Mouse (Mus musculus) neural tube, embryonic 15.5 days (tissue): Measurements from ENCODE around the gene Pomgnt1. TPM values are rescaled to one million over a fixed set of nuclear protein-coding genes. Genes with fewer than 3 reads are reported as not detected.

ENCODE experiments used
- ATAC-seq: fragments of 200-750 bp; cut with Nextera tagmentation; 2 replicates; pipeline ENCODE4 v1.8.0; 2017; ENCODE audit warnings: mild to moderate bottlenecking, moderate TSS enrichment, moderate library complexity; ENCODE audit not compliant: low FRiP score
- H3K27ac ChIP-seq: fragments of 300-500 bp; sonication (generic); replicated peaks from 2 replicates; pipeline ENCODE4 v1.5.1; 2015; ENCODE audit warnings: mild to moderate bottlenecking, inconsistent platforms
- H3K27me3 ChIP-seq: fragments of 300-500 bp; sonication (generic); replicated peaks from 2 replicates; pipeline ENCODE4 v1.6.1; 2015; ENCODE audit warnings: inconsistent platforms
- H3K36me3 ChIP-seq: fragments of 300-500 bp; sonication (generic); 2 replicates; pipeline ENCODE4 v1.6.1; 2015; ENCODE audit warnings: inconsistent platforms
- H3K4me1 ChIP-seq: fragments of 300-500 bp; sonication (generic); 2 replicates; pipeline ENCODE4 v1.6.1; 2015; ENCODE audit warnings: inconsistent platforms
- H3K4me2 ChIP-seq: fragments of 300-500 bp; sonication (generic); 2 replicates; pipeline ENCODE4 v1.6.1; 2015; ENCODE audit warnings: inconsistent platforms, mild to moderate bottlenecking, moderate library complexity
- H3K4me3 ChIP-seq: fragments of 300-500 bp; sonication (generic); replicated peaks from 2 replicates; pipeline ENCODE4 v1.5.1; 2015; ENCODE audit warnings: mild to moderate bottlenecking, inconsistent platforms
- H3K9ac ChIP-seq: fragments of 300-500 bp; sonication (generic); replicated peaks from 2 replicates; pipeline ENCODE4 v1.6.1; 2015; ENCODE audit warnings: mild to moderate bottlenecking, inconsistent platforms
- H3K9me3 ChIP-seq: fragments of 300-500 bp; sonication (generic); replicated peaks from 2 replicates; pipeline ENCODE4 v1.6.1; 2016; ENCODE audit warnings: inconsistent platforms
- WGBS: fragments of 180-500 bp; shearing (Covaris S2); methylation state at CpG from one replicate; pipeline ENCODE4 v1.1.7; 2015; ENCODE audit warnings: mixed read lengths; 5-methylcytosine and 5-hydroxymethylcytosine counted together
- polyA plus RNA-seq: library from polyadenylated mRNA; unstranded; fragments of >200 nt; fragmentation: Nextera tagmentation; extraction: Ambion mirVana; gene quantifications from 2 replicates; pipeline ENCODE4 v1.2.1, GENCODE M21; 2015

Pomgnt1 gene
- polyA plus RNA-seq, 1 experiment from 2014 or later: 66.9 TPM

DNA sequence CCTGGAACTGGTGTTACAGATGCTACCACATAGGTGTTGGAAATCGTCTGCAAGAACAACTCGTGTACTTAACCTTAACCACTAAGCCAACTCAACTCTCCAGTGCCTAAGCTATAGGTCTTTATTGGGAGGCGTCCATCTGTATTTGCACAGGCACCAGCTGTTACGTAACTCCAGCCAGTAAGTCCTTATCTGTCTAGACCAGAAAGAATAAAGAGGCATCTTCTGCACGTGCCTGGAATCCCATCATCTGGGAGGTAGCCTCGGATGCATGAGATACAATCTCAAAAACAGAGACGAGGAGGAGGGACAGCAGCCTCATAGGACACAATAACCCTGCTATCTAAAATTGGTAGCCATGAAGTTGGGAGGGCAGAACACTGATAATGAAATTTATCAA, 22.7 kb upstream of the Pomgnt1 start:
- no peak for ATAC-seq
- no peak overlapping the region for H3K9ac ChIP-seq
- WGBS: 89% methylated on average over 7 of the region's 7 CpGs
- no peaks in the 10 kb centered on the region for H3K9me3 ChIP-seq
- no peak overlapping the region for H3K4me2 ChIP-seq
- H3K4me3 ChIP-seq: no peak overlapping the region
- peaks cover 48% of the 10 kb centered on the region for H3K36me3 ChIP-seq
- no peaks in the 10 kb centered on the region for H3K27me3 ChIP-seq
- no peak overlapping the region for H3K27ac ChIP-seq
- H3K4me1 ChIP-seq: no peaks in the 10 kb centered on the region

GRCm38 (mm10) chr4:116105278-116105677, 18.4 kb upstream of the Pomgnt1 start:
- Histone ChIP-seq H3K4me3 (no peak overlapping the region), H3K9me3 (no peaks in the 10 kb centered on the region), H3K9ac (no peak overlapping the region), H3K36me3 (peaks cover 6% of the 10 kb centered on the region), H3K4me2 (no peak overlapping the region), H3K4me1 (no peaks in the 10 kb centered on the region), H3K27me3 (no peaks in the 10 kb centered on the region), H3K27ac (no peak overlapping the region)
- ATAC-seq: no peak
- 97% methylated on average over 5 of the region's 5 CpGs for WGBS

- Histone ChIP-seq H3K4me2 (no peak overlapping the region), H3K9me3 (no peaks in the 10 kb centered on the region), H3K27me3 (no peaks in the 10 kb centered on the region), H3K36me3 (no peaks in the 10 kb centered on the region), H3K4me1 (no peaks in the 10 kb centered on the region), H3K27ac (no peak overlapping the region), H3K4me3 (no peak overlapping the region), H3K9ac (no peak overlapping the region)
- WGBS: 97% methylated on average over 6 of the region's 6 CpGs
- ATAC-seq: no peak
These were observed 12.9 kb upstream of the Pomgnt1 start for GRCm38 (mm10) chr4:116110695-116111094.

- no peaks in the 10 kb centered on the region for H3K4me1 ChIP-seq
- H3K9ac ChIP-seq: no peak overlapping the region
- no peaks in the 10 kb centered on the region for H3K9me3 ChIP-seq
- ATAC-seq: no peak
- H3K4me3 ChIP-seq: no peak overlapping the region
- no peaks in the 10 kb centered on the region for H3K36me3 ChIP-seq
- no peaks in the 10 kb centered on the region for H3K27me3 ChIP-seq
- H3K27ac ChIP-seq: no peak overlapping the region
- no peak overlapping the region for H3K4me2 ChIP-seq
- 38% methylated on average over 2 of the region's 2 CpGs for WGBS
These were observed 12.2 kb upstream of the Pomgnt1 start for GRCm38 (mm10) chr4:116111486-116111885.

- WGBS: 6% methylated on average over 1 of the region's 1 CpGs
- Histone ChIP-seq H3K27me3 (no peaks in the 10 kb centered on the region), H3K4me3 (peak overlapping the region; percentile 63), H3K36me3 (no peaks in the 10 kb centered on the region), H3K27ac (no peak overlapping the region), H3K9ac (no peak overlapping the region), H3K4me1 (peaks cover 19% of the 10 kb centered on the region), H3K4me2 (peak overlapping the region; percentile 66), H3K9me3 (no peaks in the 10 kb centered on the region)
- ATAC-seq: no peak
These were observed 878 bp upstream of the Pomgnt1 start for GRCm38 (mm10) chr4:116122762-116123161.

- ATAC-seq: no peak
- peaks cover 19% of the 10 kb centered on the region for H3K4me1 ChIP-seq
- H3K4me3 ChIP-seq: no peak overlapping the region
- 96% methylated on average over 4 of the region's 4 CpGs for WGBS
- H3K9me3 ChIP-seq: no peaks in the 10 kb centered on the region
- no peak overlapping the region for H3K27ac ChIP-seq
- no peak overlapping the region for H3K4me2 ChIP-seq
- no peak overlapping the region for H3K9ac ChIP-seq
- H3K36me3 ChIP-seq: no peaks in the 10 kb centered on the region
- H3K27me3 ChIP-seq: no peaks in the 10 kb centered on the region
These were observed 2.3 kb downstream of the Pomgnt1 start for GRCm38 (mm10) chr4:116125803-116126386.

GRCm38 (mm10) chr4:116127956-116128355, 4.3 kb downstream of the Pomgnt1 start:
- Histone ChIP-seq H3K4me1 (peaks cover 16% of the 10 kb centered on the region), H3K9me3 (no peaks in the 10 kb centered on the region), H3K9ac (no peak overlapping the region), H3K36me3 (no peaks in the 10 kb centered on the region), H3K27me3 (no peaks in the 10 kb centered on the region), H3K27ac (no peak overlapping the region), H3K4me3 (no peak overlapping the region), H3K4me2 (no peak overlapping the region)
- 52% methylated on average over 6 of the region's 6 CpGs for WGBS
- ATAC-seq: no peak

- Histone ChIP-seq H3K9ac (no peak overlapping the region), H3K9me3 (no peaks in the 10 kb centered on the region), H3K27me3 (no peaks in the 10 kb centered on the region), H3K4me2 (no peak overlapping the region), H3K4me3 (no peak overlapping the region), H3K27ac (no peak overlapping the region), H3K36me3 (no peaks in the 10 kb centered on the region), H3K4me1 (no peaks in the 10 kb centered on the region)
- no peak for ATAC-seq
- WGBS: 85% methylated on average over 4 of the region's 4 CpGs
These were observed 9.5 kb downstream of the Pomgnt1 start for GRCm38 (mm10) chr4:116133126-116133525.

DNA sequence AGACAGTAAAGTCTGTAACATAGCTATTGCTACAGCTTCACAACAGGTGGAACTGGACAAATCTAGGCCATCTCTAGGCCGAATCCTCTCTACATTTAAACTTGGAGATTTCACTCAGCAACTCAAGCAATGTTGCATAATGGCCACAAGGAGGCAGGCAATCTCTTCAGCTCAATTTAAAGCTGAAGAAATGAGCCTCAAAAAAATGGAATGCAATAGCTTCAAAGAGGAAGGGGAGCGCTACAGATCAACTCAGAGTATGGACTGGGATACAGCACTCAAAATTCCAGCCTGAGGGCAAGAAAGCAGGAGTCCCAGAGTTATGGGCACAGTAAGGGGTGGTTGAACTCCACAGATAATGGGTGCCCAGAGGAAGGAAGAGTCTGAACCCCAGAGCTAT, 11.3 kb downstream of the Pomgnt1 start:
- no peaks in the 10 kb centered on the region for H3K9me3 ChIP-seq
- WGBS: 36% methylated on average over 2 of the region's 2 CpGs
- no peaks in the 10 kb centered on the region for H3K36me3 ChIP-seq
- H3K27ac ChIP-seq: no peak overlapping the region
- no peak overlapping the region for H3K9ac ChIP-seq
- H3K4me3 ChIP-seq: no peak overlapping the region
- no peak for ATAC-seq
- H3K4me1 ChIP-seq: no peaks in the 10 kb centered on the region
- no peaks in the 10 kb centered on the region for H3K27me3 ChIP-seq
- no peak overlapping the region for H3K4me2 ChIP-seq

- no peak overlapping the region for H3K4me3 ChIP-seq
- H3K36me3 ChIP-seq: no peaks in the 10 kb centered on the region
- no peaks in the 10 kb centered on the region for H3K4me1 ChIP-seq
- no peaks in the 10 kb centered on the region for H3K9me3 ChIP-seq
- no peak overlapping the region for H3K27ac ChIP-seq
- no peak for ATAC-seq
- no peak overlapping the region for H3K9ac ChIP-seq
- 57% methylated on average over 13 of the region's 13 CpGs for WGBS
- no peak overlapping the region for H3K4me2 ChIP-seq
- no peaks in the 10 kb centered on the region for H3K27me3 ChIP-seq
These were observed 13.9 kb downstream of the Pomgnt1 start for GRCm38 (mm10) chr4:116137421-116137996.

GRCm38 (mm10) chr4:116140801-116141574, 17.3 kb downstream of the Pomgnt1 start:
- H3K4me3 ChIP-seq: no peak overlapping the region
- H3K4me1 ChIP-seq: peaks cover 21% of the 10 kb centered on the region
- H3K36me3 ChIP-seq: no peaks in the 10 kb centered on the region
- H3K9me3 ChIP-seq: no peaks in the 10 kb centered on the region
- H3K27ac ChIP-seq: no peak overlapping the region
- no peak overlapping the region for H3K9ac ChIP-seq
- H3K27me3 ChIP-seq: no peaks in the 10 kb centered on the region; the same call in 1 of the 2 replicates
- H3K4me2 ChIP-seq: no peak overlapping the region
- 87% methylated on average over 7 of the region's 7 CpGs for WGBS
- ATAC-seq: no peak

DNA sequence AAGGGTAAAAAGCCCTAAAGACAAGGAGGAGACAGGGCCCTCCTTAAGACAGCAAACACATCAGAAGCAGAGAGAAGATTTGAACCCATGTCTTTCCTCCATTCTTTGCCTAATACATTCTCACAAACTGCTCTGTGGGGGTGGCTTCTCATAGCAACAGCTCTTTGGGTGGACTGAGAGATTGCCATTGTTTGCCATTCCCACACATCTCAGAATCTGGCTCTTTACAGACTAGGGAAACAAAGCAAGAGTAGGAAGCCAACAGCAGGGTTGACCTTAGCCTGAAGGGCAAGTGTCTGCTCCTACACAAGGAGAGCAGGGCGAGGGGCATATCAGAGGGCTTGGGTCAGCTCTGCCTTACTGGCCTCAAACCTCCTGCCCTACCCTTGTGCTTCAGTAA, 18.1 kb downstream of the Pomgnt1 start:
- H3K36me3 ChIP-seq: no peaks in the 10 kb centered on the region
- no peak overlapping the region for H3K9ac ChIP-seq
- H3K27me3 ChIP-seq: no peaks in the 10 kb centered on the region; the same call in 1 of the 2 replicates
- WGBS: 75% methylated on average over 1 of the region's 1 CpGs
- peaks cover 21% of the 10 kb centered on the region for H3K4me1 ChIP-seq
- H3K4me2 ChIP-seq: no peak overlapping the region
- ATAC-seq: no peak
- no peak overlapping the region for H3K27ac ChIP-seq
- no peak overlapping the region for H3K4me3 ChIP-seq
- H3K9me3 ChIP-seq: no peaks in the 10 kb centered on the region
